Mouse (Mus musculus) B cell, adult (primary cell): ENCODE data around the gene Gdpd4. TPM values are rescaled to one million over a fixed set of nuclear protein-coding genes. Genes with fewer than 3 reads are reported as not detected.

Experiments
- total RNA-seq: library from RNA; stranded (reverse); gene quantifications from 4 replicates; pipeline ENCODE4 v1.2.4, GENCODE M21; 2023; ENCODE audit not compliant: inconsistent age

Gdpd4 gene
- total RNA-seq: not detected in 4 replicates

GRCm38 (mm10) chr7:97919742-97920141 is at the start of gene Gdpd4:
Gene Gdpd4, plus strand, starts transcription at chr7:97919955.

Other genes with a start within 250 kb of the Gdpd4 start
- gene Clns1a, start 223.3 kb upstream of the Gdpd4 start, total RNA-seq: 50.6 to 52.7 TPM (median 51.4 TPM) in 4 replicates
- 0.42 to 0.99 TPM in 2 of 4 replicates, not detected in the others for gene Aqp11, start 181.7 kb upstream of the Gdpd4 start, total RNA-seq
- 2.8 to 4.5 TPM (median 2.9 TPM) in 4 replicates for gene Pak1, start 131.4 kb upstream of the Gdpd4 start, total RNA-seq
- gene Myo7a, start 199.6 kb downstream of the Gdpd4 start, total RNA-seq: 17.8 to 26.0 TPM (median 22.5 TPM) in 4 replicates
- 0.39 to 0.87 TPM (median 0.53 TPM) in 4 replicates for gene Omp, start 225.5 kb downstream of the Gdpd4 start, total RNA-seq